Mouse (Mus musculus): ENCODE results near the gene Cdkl5. TPM values are rescaled to one million over a fixed set of nuclear protein-coding genes. Genes with fewer than 3 reads are reported as not detected.

Cdkl5 gene
- polyA plus RNA-seq, 1 experiment from 2014 or later, result 6.0 TPM

DNA sequence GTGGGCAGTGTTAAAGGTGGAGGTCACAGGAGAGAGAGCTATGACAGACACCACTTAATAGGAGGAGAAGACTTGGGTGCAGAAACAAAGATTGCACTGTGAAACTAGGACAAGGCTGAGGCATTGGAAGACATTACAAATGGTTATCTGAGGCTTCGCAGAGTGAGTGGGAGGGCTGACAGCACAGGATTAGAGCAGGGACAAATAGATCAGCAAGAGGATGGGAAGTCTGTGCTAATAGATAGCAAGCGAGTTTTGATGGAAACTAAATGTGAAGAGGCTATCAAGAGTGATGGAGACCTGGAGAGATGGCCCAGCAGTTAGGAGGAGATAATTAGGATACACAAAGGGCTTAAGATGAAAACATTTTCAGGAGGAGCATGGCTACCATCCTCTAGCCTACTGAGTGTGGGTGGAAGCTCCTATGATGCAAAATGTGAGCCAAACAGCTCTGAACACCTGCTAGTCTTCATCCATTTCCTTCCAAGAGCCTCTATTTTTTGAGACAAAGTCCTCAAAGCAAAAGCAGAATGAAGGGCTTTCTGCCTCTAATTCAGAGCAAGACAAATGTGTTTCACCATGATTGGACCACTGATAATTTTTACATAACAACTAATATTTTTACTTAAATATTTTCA lies 89.3 kb downstream of the Cdkl5 start:
- WGBS, result 51% methylated on average over 2 of the region's 2 CpGs
- no peaks in the 10 kb centered on the region for H3K27me3 ChIP-seq (ENCODE audit: control insufficient read depth, insufficient read depth, low read length)
- no peaks in the 10 kb centered on the region for H3K36me3 ChIP-seq (ENCODE audit: control insufficient read depth, insufficient read depth, low read length)
- no peak; the same call in 1 of the 2 replicates for ATAC-seq (ENCODE audit: insufficient number of reproducible peaks, insufficient read depth, low FRiP score, low read depth)
- no peak overlapping the region for H3K27ac ChIP-seq (ENCODE audit: low read length)
- no peak overlapping the region for H3K9ac ChIP-seq (replicated peaks; ENCODE audit: low read depth, low read length)
- H3K4me1 ChIP-seq (ENCODE audit: control insufficient read depth, insufficient read depth, low read length), result no peaks in the 10 kb centered on the region
- H3K4me2 ChIP-seq (replicated peaks; ENCODE audit: low read depth, low read length), result no peak overlapping the region
- H3K4me3 ChIP-seq (ENCODE audit: low read depth, low read length), result no peak overlapping the region
- no peaks in the 10 kb centered on the region for H3K9me3 ChIP-seq (ENCODE audit: control insufficient read depth, low read depth, low read length)

- 86% methylated on average over 2 of the region's 2 CpGs for WGBS
- Histone ChIP-seq H3K9me3 (ENCODE audit: control insufficient read depth, low read depth, low read length) (no peaks in the 10 kb centered on the region), H3K36me3 (ENCODE audit: control insufficient read depth, insufficient read depth, low read length) (no peaks in the 10 kb centered on the region), H3K9ac (replicated peaks; ENCODE audit: low read depth, low read length) (no peak overlapping the region), H3K27me3 (ENCODE audit: control insufficient read depth, insufficient read depth, low read length) (no peaks in the 10 kb centered on the region), H3K4me1 (ENCODE audit: control insufficient read depth, insufficient read depth, low read length) (no peaks in the 10 kb centered on the region), H3K4me3 (ENCODE audit: low read depth, low read length) (no peak overlapping the region), H3K4me2 (replicated peaks; ENCODE audit: low read depth, low read length) (no peak overlapping the region), H3K27ac (ENCODE audit: low read length) (no peak overlapping the region)
- ATAC-seq (ENCODE audit: insufficient number of reproducible peaks, insufficient read depth, low FRiP score, low read depth), result peak; percentile 58; the same call in 1 of the 2 replicates
Measured at GRCm38 (mm10) chrX:160901118-160901517, 93.4 kb downstream of the Cdkl5 start.

DNA sequence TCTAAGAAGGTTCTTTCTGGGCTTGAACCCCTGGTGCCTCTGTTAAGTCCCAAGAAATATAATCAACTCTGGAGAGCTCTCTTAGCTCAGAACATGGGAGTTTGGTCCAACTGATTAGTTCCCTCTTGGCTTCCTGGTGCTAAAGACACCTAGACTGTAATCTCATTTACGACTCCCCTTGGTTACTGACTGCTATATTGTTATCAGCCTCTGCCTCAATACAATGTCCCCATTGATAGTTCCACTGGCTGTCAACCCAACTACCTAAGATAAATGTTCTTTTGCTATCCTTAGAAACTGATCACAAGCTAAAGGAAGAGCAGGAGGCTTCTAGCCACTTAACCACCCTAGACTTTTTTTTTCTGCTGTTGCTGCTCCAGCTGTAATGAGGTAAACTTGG lies 102.4 kb downstream of the Cdkl5 start:
- Histone ChIP-seq H3K27ac (ENCODE audit: low read length) (no peak overlapping the region), H3K4me2 (replicated peaks; ENCODE audit: low read depth, low read length) (no peak overlapping the region), H3K9ac (replicated peaks; ENCODE audit: low read depth, low read length) (no peak overlapping the region), H3K27me3 (ENCODE audit: control insufficient read depth, insufficient read depth, low read length) (no peaks in the 10 kb centered on the region), H3K9me3 (ENCODE audit: control insufficient read depth, low read depth, low read length) (no peaks in the 10 kb centered on the region), H3K4me3 (ENCODE audit: low read depth, low read length) (no peak overlapping the region), H3K4me1 (ENCODE audit: control insufficient read depth, insufficient read depth, low read length) (no peaks in the 10 kb centered on the region), H3K36me3 (ENCODE audit: control insufficient read depth, insufficient read depth, low read length) (no peaks in the 10 kb centered on the region)
- no peak for ATAC-seq (ENCODE audit: insufficient number of reproducible peaks, insufficient read depth, low FRiP score, low read depth)
- WGBS, result 50% methylated on average over 1 of the region's 1 CpGs

DNA sequence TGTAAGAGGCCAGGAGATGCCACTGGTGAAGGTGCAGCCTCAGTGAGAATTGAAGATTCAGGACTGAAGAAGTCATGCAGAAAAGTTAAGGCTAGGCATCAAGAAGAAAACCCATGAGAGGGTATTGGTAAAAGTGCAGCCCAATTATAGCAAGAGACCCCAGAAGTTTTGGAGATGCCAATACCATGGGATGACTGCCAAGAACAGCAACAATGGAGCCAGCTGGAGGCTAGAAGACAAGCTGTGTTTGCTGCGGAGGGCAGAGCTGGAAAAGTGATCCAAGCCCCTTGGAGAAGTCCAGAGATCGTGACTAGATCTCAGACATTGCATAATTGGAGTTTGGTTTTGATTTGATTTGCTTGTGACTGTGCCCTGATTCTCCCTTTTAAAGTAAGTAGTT lies 108.2 kb downstream of the Cdkl5 start:
- no peak for ATAC-seq (ENCODE audit: insufficient number of reproducible peaks, insufficient read depth, low FRiP score, low read depth)
- H3K4me3 ChIP-seq (ENCODE audit: low read depth, low read length), result no peak overlapping the region
- WGBS, result 77% methylated on average over 2 of the region's 2 CpGs

GRCm38 (mm10) chrX:160866576-160866975 lies 127.9 kb downstream of the Cdkl5 start:
- no peaks in the 10 kb centered on the region for H3K9me3 ChIP-seq (ENCODE audit: control insufficient read depth, low read depth, low read length)
- no peak overlapping the region for H3K27ac ChIP-seq (ENCODE audit: low read length)
- WGBS, result 90% methylated on average over 4 of the region's 4 CpGs
- no peaks in the 10 kb centered on the region for H3K36me3 ChIP-seq (ENCODE audit: control insufficient read depth, insufficient read depth, low read length)
- ATAC-seq (ENCODE audit: insufficient number of reproducible peaks, insufficient read depth, low FRiP score, low read depth), result no peak
- no peak overlapping the region for H3K4me2 ChIP-seq (replicated peaks; ENCODE audit: low read depth, low read length)
- no peak overlapping the region for H3K4me3 ChIP-seq (ENCODE audit: low read depth, low read length)
- H3K4me1 ChIP-seq (ENCODE audit: control insufficient read depth, insufficient read depth, low read length), result no peaks in the 10 kb centered on the region
- no peak overlapping the region for H3K9ac ChIP-seq (replicated peaks; ENCODE audit: low read depth, low read length)
- 0 out of 2 replicates have a peak, but pooled peaks cover 6% of the 10 kb centered on the region for H3K27me3 ChIP-seq (ENCODE audit: control insufficient read depth, insufficient read depth, low read length)

More for the DNA sequence above, 108.2 kb downstream of the Cdkl5 start:
- no peak overlapping the region for H3K27ac ChIP-seq (ENCODE audit: low read length)
- no peaks in the 10 kb centered on the region for H3K9me3 ChIP-seq (ENCODE audit: control insufficient read depth, low read depth, low read length)
- H3K4me2 ChIP-seq (replicated peaks; ENCODE audit: low read depth, low read length), result no peak overlapping the region
- H3K36me3 ChIP-seq (ENCODE audit: control insufficient read depth, insufficient read depth, low read length), result no peaks in the 10 kb centered on the region
- no peaks in the 10 kb centered on the region for H3K4me1 ChIP-seq (ENCODE audit: control insufficient read depth, insufficient read depth, low read length)
- H3K27me3 ChIP-seq (ENCODE audit: control insufficient read depth, insufficient read depth, low read length), result no peaks in the 10 kb centered on the region
- no peak overlapping the region for H3K9ac ChIP-seq (replicated peaks; ENCODE audit: low read depth, low read length)

- 84% methylated on average over 4 of the region's 4 CpGs for WGBS
- no peak overlapping the region for H3K4me2 ChIP-seq (replicated peaks; ENCODE audit: low read depth, low read length)
- ATAC-seq (ENCODE audit: insufficient number of reproducible peaks, insufficient read depth, low FRiP score, low read depth), result no peak
Measured at GRCm38 (mm10) chrX:160865022-160865421, 129.5 kb downstream of the Cdkl5 start.

DNA sequence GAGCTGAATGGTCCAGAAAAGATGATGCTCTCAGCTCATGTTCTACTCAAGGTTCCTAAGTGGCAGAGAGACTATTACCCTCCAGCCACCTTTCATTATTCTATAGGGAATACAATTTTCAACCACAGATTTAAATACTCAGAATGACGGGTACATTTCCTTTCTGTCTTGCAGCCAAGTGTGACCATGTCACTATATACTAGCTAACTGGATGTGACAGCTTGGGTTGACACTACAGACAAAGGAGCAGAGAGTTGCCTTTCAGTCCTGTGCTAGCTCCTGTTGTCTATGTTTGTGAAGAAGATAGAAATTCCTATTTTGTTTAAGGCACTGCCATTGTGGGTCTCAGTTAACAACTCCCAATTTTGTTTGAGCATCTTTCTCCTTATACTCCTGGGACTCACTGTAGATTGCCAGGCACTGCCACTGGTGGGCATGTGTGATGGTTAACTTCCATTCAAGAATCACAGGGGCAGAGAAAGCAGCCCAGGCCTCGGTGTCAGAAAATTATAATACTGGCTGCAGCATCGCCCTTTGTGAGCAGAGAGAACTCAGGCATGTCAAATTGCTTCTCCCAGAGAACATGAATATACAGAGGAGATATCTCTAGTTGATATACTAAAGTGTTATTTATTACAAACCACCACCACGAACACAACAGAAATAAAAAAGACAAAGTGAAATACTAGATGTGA lies 130.7 kb downstream of the Cdkl5 start:
- no peak overlapping the region for H3K4me3 ChIP-seq (ENCODE audit: low read depth, low read length)
- no peaks in the 10 kb centered on the region for H3K4me1 ChIP-seq (ENCODE audit: control insufficient read depth, insufficient read depth, low read length)
- no peak for ATAC-seq (ENCODE audit: insufficient number of reproducible peaks, insufficient read depth, low FRiP score, low read depth)
- 83% methylated on average over 4 of the region's 4 CpGs for whole genome bisulfite sequencing
- H3K9me3 ChIP-seq (ENCODE audit: control insufficient read depth, low read depth, low read length), result no peaks in the 10 kb centered on the region
- no peaks in the 10 kb centered on the region for H3K36me3 ChIP-seq (ENCODE audit: control insufficient read depth, insufficient read depth, low read length)
- H3K27ac ChIP-seq (ENCODE audit: low read length), result no peak overlapping the region
- no peak overlapping the region for H3K9ac ChIP-seq (replicated peaks; ENCODE audit: low read depth, low read length)
- no peak overlapping the region for H3K4me2 ChIP-seq (replicated peaks; ENCODE audit: low read depth, low read length)
- 0 out of 2 replicates have a peak, but pooled peaks cover 6% of the 10 kb centered on the region for H3K27me3 ChIP-seq (ENCODE audit: control insufficient read depth, insufficient read depth, low read length)

More at GRCm38 (mm10) chrX:160865022-160865421, 129.5 kb downstream of the Cdkl5 start:
- Histone ChIP-seq H3K27ac (ENCODE audit: low read length) (no peak overlapping the region), H3K4me1 (ENCODE audit: control insufficient read depth, insufficient read depth, low read length) (no peaks in the 10 kb centered on the region), H3K36me3 (ENCODE audit: control insufficient read depth, insufficient read depth, low read length) (no peaks in the 10 kb centered on the region), H3K9ac (replicated peaks; ENCODE audit: low read depth, low read length) (no peak overlapping the region), H3K9me3 (ENCODE audit: control insufficient read depth, low read depth, low read length) (no peaks in the 10 kb centered on the region), H3K4me3 (ENCODE audit: low read depth, low read length) (no peak overlapping the region), H3K27me3 (ENCODE audit: control insufficient read depth, insufficient read depth, low read length) (0 out of 2 replicates have a peak, but pooled peaks cover 6% of the 10 kb centered on the region)

- ATAC-seq (ENCODE audit: insufficient number of reproducible peaks, insufficient read depth, low FRiP score, low read depth), result no peak
- Histone ChIP-seq H3K9me3 (ENCODE audit: control insufficient read depth, low read depth, low read length) (no peaks in the 10 kb centered on the region), H3K36me3 (ENCODE audit: control insufficient read depth, insufficient read depth, low read length) (no peaks in the 10 kb centered on the region), H3K27ac (ENCODE audit: low read length) (no peak overlapping the region), H3K4me1 (ENCODE audit: control insufficient read depth, insufficient read depth, low read length) (no peaks in the 10 kb centered on the region), H3K9ac (replicated peaks; ENCODE audit: low read depth, low read length) (no peak overlapping the region), H3K4me3 (ENCODE audit: low read depth, low read length) (no peak overlapping the region), H3K27me3 (ENCODE audit: control insufficient read depth, insufficient read depth, low read length) (no peaks in the 10 kb centered on the region), H3K4me2 (replicated peaks; ENCODE audit: low read depth, low read length) (no peak overlapping the region)
- WGBS, result 83% methylated on average over 7 of the region's 7 CpGs
Measured at GRCm38 (mm10) chrX:160808226-160808625, 186.3 kb downstream of the Cdkl5 start.
